Mouse (Mus musculus) C2C12 (cell line): ENCODE measurements around the gene Tnxb.

Source experiments
- CTCF ChIP-seq: IDR thresholded peaks from one replicate; pipeline ENCODE4 v1.5.1; 2011; ENCODE audit not compliant: control insufficient read depth, insufficient read depth, insufficient read length
- FOSL1 ChIP-seq: IDR thresholded peaks from one replicate; pipeline ENCODE4 v1.8.0; 2011; ENCODE audit warnings: mild to moderate bottlenecking, low read length; ENCODE audit not compliant: poor library complexity, insufficient read depth, severe bottlenecking
- MAX ChIP-seq: IDR thresholded peaks from one replicate; pipeline ENCODE4 v1.6.1; 2011; ENCODE audit warnings: mild to moderate bottlenecking, control low read depth
- MYOD1 ChIP-seq: IDR thresholded peaks from one replicate; pipeline ENCODE4 v1.6.1; 2011; ENCODE audit warnings: low read depth; ENCODE audit not compliant: control insufficient read depth, insufficient read length
- MYOG ChIP-seq: IDR thresholded peaks from one replicate; pipeline ENCODE4 v1.6.1; 2011; ENCODE audit not compliant: control insufficient read depth, insufficient read length; ENCODE audit errors: extremely low read depth
- USF1 ChIP-seq: IDR thresholded peaks from one replicate; pipeline ENCODE4 v1.6.1; 2011; ENCODE audit warnings: low read depth, mild to moderate bottlenecking, control low read depth, moderate library complexity

DNA sequence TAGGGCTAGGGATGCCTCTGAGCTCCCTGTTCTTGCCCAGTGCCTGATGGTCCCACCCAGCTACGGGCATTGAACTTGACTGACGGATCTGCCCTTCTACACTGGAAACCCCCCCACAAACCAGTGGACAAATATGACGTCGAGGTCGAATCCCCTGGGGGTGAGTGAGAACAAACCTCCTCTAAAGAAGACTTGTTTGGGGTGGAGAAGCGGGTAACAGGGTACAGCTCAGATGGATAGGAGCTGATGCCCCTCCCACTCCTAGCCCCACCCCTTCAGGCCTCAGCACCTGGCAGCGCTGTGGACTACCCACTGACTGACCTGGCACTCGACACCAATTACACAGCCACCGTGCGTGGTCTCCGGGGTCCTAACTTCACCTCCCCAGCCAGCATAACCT is 47.1 kb downstream of the Tnxb start:
- TF ChIP-seq CTCF = no peak
- no peak for TF ChIP-seq MYOD1
- no peak for TF ChIP-seq MYOG
- no peak for TF ChIP-seq USF1
- no peak for TF ChIP-seq MAX
- TF ChIP-seq FOSL1 = no peak
